Mouse (Mus musculus) brain, embryonic 14.5 days (tissue): ENCODE measurements around the gene Lfng. TPM values are rescaled to one million over a fixed set of nuclear protein-coding genes. Genes with fewer than 3 reads are reported as not detected.
A peak's percentile ranks its signal among the peaks of the same experiment; 100 is the strongest.

Source experiments
- DNase-seq: peaks from one replicate; pipeline ENCODE4 v3.0.0-alpha.2; 2011; ENCODE audit warnings: low read depth
- CTCF ChIP-seq: fragments of 200-500 bp; IDR thresholded peaks from 2 replicates; pipeline ENCODE4 v1.5.1; 2012; ENCODE audit warnings: inconsistent platforms, mild to moderate bottlenecking, moderate library complexity, borderline replicate concordance; ENCODE audit not compliant: insufficient read depth, insufficient read length; ENCODE audit errors: extremely low read depth
- POLR2A ChIP-seq: fragments of 200-500 bp; IDR thresholded peaks from 2 replicates; pipeline ENCODE4 v1.6.1; 2012; ENCODE audit warnings: mild to moderate bottlenecking, inconsistent platforms, borderline replicate concordance; ENCODE audit not compliant: poor library complexity, insufficient read depth, insufficient read length, severe bottlenecking; ENCODE audit errors: extremely low read depth
- polyA plus RNA-seq: library from polyadenylated mRNA; depleted of rRNA; stranded (reverse); fragments of >200 nt; gene quantifications from 2 replicates; pipeline ENCODE4 v1.2.3, GENCODE M21; 2012

Lfng gene
- polyA plus RNA-seq, 1 experiment, result 55.8 TPM

DNA sequence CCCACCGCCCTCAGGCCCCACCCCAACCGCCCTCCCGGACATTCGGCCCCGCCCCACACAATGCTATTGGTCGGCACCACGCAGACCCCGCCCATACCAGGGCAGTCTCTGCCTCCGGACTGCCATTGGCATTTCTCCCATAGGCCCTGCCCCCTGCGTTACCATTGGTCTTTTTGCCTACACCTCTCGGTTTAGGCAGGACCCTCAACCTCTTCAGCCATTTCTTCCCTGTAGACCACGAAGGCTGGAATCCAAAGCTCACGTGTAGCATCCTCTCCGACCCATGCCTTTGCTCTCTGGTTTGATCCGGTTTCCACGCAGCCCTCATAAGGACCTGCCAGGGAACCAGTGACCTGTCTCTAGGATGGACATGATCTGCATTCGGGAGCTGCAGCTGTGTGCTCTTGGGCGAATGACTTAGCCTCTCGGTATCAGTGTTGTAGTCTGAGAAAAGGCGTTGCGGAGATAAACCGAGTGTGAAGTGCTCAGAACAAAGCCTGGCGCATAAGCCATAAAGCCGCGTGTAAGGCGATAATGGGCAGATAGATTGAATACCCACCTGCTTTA lies 42.1 kb downstream of the Lfng start:
- TF ChIP-seq POLR2A (peak; percentile 21; the same call in 1 of the 2 replicates), CTCF (no peak)

DNA sequence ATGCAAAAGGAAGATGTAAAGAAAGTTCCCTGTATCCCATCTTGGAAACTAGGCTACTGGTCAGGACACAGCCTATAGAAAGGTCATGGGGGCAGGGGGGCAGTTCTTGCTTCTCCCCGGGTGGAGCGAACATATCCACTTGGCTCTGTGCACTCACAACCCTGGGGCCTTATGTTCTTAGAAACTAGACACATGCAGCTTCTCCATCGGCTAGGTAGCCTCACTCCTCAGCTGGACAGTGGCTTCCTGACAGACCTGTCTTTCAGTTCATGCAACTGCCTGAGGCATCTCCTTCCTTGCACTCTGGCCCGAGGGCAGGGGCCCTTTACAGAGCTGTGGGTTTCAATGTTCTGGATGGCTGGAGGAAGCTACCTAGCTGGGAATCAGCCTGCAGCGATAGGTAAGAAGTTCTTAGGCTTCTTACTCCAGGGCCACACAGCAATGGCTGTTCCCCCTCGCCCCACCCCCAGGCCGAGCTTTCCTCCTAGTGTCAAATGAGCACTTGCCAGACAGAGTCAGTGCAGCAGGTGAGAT lies 42.8 kb downstream of the Lfng start:
- TF ChIP-seq POLR2A, result no peak
- no peak for TF ChIP-seq CTCF

More for the DNA sequence above, 42.1 kb downstream of the Lfng start:
- peak; percentile 99 for DNase-seq

DNA sequence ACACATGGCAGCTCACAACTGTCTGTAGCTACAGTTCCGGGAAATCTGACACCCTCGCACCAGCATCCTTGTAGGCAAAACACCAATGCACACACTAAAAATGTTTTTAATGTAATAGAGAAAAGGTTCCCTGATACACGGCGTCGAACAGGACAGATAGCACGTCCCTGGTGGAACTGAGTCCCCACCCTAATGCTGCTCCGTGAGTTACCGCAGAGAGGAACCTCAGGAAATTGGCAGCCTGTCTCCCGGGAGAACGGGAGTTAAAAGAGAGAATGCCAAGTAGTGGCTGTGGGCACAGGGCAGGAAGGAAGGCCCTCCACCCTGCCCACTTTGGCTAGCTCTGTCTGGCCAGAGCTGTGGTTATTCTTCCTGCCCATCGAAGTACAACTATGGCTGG lies 44.1 kb downstream of the Lfng start:
- no peak for DNase-seq
- no peak for TF ChIP-seq POLR2A
- no peak for TF ChIP-seq CTCF

More for the DNA sequence above, 42.8 kb downstream of the Lfng start:
- no peak for DNase-seq

GRCm38 (mm10) chr5:140652587-140652986 lies 45.5 kb downstream of the Lfng start:
- TF ChIP-seq CTCF (no peak), POLR2A (no peak)

DNA sequence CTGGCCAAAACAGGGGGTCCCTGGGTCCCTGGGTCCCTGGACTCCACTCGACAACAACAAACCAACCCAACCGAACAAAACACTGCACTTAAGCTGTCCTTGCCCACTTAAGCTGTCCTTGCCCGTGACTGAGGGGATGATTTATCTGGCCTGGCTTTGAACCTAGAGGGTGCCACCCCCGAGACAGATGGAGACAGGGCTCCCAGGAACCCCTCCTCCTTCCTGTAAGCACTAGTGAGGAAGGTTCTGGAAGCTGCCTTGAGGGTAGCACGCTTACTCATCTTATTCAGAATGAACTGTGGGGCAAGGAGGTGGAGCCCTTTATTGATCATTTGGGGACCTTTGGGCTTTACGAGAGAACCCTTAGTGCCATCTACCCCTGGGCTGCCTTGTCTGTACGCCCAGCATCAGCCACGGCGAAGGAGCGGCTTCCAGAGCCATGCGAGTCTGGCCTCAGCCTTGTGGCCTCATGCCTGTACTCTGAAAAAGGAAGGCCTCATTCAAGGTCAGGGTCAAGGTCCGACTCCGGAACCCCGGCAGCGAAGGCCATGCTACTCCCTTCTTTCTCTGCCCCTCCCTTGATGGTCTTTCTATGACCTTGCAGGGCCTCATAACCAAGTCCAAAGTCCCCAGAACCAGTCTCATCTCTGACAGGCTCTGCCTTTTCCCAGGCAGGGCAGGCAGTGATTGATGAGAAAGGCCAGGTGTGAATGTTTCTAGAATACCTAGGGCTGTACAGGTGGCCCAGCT lies 47.2 kb downstream of the Lfng start:
- no peak for DNase-seq
- TF ChIP-seq POLR2A (no peak), CTCF (no peak)

More at GRCm38 (mm10) chr5:140652587-140652986, 45.5 kb downstream of the Lfng start:
- DNase-seq, result no peak

- DNase-seq, result peak; percentile 98
- TF ChIP-seq CTCF, result no peak
- no peak for TF ChIP-seq POLR2A
Observed at GRCm38 (mm10) chr5:140659607-140660272, 52.6 kb downstream of the Lfng start.

GRCm38 (mm10) chr5:140660398-140660797 lies 53.3 kb downstream of the Lfng start:
- DNase-seq, result peak; percentile 91
- TF ChIP-seq CTCF (no peak), POLR2A (no peak)

DNA sequence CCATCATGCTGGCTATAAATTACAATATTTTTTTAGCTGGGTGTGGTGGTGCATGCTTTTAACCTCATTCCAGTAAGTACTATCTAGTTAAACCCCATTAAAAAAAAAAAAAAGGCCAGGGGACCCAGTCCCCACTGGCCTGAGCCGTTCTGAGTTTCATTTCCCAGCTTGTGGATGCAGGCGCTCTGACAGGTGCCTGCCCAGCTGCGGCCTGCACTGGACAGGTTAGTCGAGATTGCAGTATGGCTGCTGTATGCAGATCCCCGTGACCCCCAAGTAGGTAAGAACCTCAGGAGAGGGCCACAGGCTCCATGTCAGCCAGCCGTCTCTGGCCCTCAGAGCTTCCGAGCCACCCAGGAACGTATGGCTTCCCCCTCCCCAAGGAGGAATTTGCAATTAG lies 54.3 kb downstream of the Lfng start:
- no peak for TF ChIP-seq CTCF
- TF ChIP-seq POLR2A, result no peak
- DNase-seq, result no peak

DNA sequence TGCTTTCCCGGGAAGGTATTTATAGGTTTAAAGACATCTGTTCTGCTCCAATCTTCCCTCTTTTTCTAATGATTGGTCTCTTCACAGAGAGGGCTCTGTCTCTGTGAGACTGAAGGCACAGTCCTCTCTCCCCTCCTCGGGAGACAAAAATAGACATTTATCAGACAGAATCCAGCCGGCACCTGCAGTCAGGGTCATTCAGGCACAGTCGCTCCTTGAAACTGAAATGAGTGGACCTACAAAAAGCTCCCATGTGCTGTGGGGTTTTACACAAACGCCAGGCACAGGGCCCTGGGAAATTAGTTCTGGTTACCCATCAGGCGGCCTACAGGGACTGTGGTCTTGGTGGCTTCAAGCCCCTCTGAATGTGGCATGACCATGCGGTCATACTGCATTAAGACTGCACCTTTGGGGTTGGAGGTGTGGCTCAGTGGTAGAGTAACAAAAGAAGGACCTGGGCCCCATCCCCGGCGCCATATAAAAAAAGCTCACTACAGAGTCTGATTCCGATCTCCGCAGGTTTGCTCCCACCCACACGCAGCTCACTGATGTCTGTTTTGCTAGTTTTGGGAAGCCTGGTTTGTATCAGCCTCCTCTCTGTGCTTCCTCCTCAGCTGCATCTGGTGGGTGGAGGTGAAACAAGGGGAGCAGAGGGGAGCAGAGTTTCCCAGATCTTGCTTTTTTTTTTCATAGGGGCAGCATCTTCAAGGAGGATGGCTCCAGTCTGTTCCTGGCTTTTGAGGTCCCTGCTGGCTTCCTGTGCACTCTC lies 54.9 kb downstream of the Lfng start:
- no peak for TF ChIP-seq CTCF
- TF ChIP-seq POLR2A, result no peak
- no peak for DNase-seq

GRCm38 (mm10) chr5:140662741-140663592 lies 55.8 kb downstream of the Lfng start:
- no peak for TF ChIP-seq CTCF
- TF ChIP-seq POLR2A, result no peak
- no peak for DNase-seq
